Mouse (Mus musculus) neutrophil, adult 5-6 weeks (primary cell): ENCODE data around the gene Cmya5. TPM values are rescaled to one million over a fixed set of nuclear protein-coding genes. Genes with fewer than 3 reads are reported as not detected.

ENCODE experiments used
- ATAC-seq: fragments of 151-379, 151-347 bp; 2 replicates; pipeline ENCODE4 v1.8.0; 2017; ENCODE audit warnings: mild to moderate bottlenecking, moderate TSS enrichment; ENCODE audit not compliant: insufficient number of reproducible peaks, poor library complexity, low FRiP score, severe bottlenecking; ENCODE audit errors: extremely low read depth
- total RNA-seq: library from RNA; stranded (forward); fragments of 200-1000 nt; gene quantifications from 2 replicates; pipeline ENCODE4 v1.2.3, GENCODE M21; 2017

Gene Cmya5
- total RNA-seq, 1 experiment from 2014 or later: 0.70 TPM

GRCm38 (mm10) chr13:93128961-93129360 lies 15.6 kb downstream of the Cmya5 start:
- no peak for ATAC-seq

DNA sequence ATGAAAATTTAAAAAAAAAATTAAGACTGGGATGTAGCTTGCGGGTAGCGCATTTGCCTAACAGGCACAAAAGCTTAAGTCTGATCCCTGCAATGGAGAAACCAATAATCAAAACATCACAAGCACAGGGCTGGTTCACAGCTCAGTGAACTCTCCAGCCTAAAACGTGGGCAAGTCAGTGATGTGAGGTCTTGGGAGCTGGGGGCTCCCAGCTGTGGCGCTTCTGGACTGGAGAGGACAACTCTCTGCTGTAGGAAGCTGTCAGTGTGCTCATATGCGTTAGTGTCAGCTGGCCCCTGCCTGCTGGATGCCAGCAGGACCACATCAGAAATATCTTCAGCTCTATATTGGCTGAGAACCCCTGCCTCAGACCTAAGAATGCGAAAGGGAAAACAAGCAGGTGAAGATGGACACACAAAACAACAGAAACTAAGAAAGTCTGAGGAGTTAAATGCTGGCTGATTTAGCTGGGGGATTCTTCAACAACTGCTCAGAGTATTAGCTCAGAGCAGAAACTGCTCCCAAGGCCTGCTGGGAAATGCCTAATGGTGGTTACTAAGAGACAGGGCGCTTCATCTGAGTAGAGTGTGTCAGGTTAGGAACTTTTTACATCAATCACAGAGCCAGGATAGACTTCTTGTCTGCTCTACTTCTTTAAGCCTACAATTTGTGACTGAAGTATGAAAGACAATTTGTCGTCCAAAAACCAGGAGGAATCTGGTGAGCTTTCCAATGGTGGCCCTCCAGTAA lies 16.2 kb downstream of the Cmya5 start:
- ATAC-seq: no peak

DNA sequence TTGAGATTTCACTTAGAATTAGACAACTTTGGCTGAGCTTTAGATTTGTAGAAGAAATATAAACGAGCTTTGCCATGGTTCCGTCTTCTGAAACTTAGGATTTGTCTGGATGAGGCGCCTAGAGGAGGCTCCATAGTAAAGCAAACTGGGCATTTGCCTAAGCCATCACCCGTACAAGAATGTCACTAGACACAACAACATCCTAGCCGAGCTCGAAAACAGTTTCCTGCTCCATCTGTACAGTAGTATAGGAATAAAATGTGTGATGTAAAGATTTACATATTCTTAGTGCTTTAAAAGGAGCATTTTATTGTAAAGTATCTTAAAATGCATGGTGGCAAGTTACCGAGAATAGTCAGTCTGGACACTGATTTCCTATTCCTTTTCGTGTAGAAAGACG lies 22.2 kb downstream of the Cmya5 start:
- no peak for ATAC-seq

DNA sequence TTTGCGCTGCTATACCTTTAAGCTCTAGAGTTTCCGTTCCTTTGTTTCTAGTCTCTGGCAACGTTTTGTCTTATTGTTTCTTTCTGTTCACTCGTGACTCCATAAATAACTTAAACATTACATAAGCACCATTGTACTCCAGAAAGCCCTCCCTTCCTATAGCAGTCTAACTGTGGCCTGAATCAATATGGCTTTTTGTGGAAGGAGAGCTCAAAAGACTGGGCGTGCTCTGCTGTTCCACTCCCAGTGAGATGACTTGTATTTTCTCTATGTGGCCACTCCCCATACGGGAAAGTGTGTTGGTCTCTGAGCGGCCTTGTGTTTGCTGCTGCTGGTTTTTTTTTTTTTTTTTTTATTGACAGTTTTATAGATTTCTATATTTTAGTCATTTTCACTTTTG lies 27.3 kb downstream of the Cmya5 start:
- ATAC-seq: no peak

GRCm38 (mm10) chr13:93102340-93103090 lies 42.0 kb downstream of the Cmya5 start:
- no peak for ATAC-seq

DNA sequence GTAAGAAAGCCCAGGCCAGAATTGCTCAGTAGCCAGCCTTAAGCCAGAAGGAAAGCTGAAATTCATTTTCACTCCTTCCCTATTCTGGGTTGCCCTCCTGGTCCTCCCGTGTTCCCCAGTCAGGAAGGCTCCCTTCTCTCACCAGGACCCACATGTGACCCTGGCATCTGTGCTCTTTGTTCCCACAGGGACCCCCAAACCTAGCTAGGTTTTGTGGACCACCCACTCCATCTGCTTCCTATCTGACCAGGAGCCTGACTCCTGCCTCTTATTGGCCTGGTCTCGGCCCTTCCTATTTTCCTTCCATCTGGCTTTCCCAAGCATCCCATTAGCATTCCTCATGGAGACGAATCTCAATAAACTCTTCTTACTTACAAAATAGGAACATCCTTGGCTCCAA lies 45.9 kb downstream of the Cmya5 start:
- ATAC-seq: no peak

DNA sequence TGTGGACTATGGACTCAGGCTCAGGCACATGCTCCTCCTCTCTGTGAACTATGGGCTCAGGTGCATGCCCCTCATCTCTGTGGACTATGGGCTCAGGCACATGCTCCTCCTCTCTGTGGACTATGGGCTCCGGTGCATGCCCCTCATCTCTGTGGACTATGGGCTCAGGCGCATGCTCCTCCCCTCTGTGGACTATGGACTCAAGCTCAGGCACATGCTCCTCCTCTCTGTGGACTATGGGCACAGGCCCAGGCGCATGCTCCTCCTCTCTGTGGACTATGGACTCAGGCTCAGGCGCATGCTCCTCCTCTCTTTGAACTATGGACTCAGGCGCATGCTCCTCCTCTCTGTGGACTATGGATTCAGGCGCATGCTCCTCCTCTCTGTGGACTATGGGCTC lies 47.9 kb downstream of the Cmya5 start:
- no peak for ATAC-seq

DNA sequence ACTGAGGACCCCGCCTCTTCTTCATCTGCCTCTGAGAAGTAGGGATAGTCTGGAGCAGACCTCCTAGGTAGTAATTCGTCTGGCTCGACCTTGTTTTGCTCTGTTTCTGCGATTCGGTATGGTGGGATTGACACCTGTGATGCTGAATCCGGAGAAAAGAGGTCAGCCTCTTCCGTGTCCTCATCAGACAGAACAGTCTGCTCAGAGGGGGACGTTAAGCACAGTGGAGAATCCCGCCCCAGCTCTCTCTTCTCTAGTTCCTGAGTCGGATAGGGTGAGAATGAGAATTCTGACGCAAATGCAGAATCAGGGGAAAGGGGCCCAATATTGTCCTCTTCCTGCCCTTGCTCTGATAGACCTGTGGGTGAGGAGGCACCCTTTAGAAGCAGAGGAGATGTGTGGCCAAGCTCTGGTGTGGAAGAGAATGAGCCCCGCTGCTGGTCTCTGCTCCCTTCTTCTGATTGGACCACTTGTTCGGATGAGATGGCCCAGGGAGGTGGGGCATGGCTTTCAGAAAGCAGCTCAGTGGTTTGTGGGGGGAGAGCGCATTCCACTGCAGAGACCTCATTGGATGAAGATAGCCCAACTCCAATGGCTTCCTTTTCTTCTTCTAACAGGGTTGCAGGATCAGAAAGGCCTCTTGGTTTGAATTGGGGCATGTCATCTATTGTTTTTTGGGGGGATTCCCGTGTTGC lies 49.3 kb downstream of the Cmya5 start:
- ATAC-seq: no peak

DNA sequence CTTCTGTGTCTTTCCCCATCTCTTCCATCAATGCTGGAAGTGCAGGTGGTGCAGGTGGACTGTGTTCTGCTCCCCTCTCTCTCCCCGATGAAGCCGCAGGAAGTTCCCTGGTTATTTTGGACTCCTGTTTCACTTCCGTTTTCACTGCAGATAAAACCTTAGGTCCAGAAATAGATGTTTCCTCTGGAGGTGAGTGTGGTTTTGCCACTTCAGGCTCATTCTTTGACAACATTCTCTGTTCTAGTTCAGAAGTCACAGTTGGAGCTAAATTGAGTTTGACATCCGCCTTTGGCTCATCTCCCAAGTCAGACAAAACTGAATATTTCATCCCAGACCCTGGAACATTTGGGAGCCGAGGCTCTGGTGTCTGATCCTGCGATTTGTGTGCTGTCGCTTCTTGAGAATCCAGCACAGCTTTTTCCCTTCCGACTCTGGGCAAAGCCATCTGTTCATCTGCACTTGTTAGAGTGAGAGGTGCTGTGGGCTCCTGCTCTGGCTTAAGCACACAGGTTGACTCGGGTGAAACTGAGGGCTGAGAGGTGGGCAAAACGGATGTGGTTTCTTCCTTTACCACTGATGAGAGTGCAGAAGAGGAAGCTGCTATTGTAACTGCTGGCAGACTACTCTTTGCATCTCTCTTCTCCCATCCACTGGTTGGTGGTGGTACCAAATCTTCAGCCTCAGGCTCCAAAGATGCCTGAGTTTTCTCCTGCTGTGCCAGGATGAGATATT lies 50.2 kb downstream of the Cmya5 start:
- peak; percentile 82 for ATAC-seq

- ATAC-seq: no peak
These were observed 50.8 kb downstream of the Cmya5 start for GRCm38 (mm10) chr13:93093697-93094096.

- ATAC-seq: no peak
These were observed 51.6 kb downstream of the Cmya5 start for GRCm38 (mm10) chr13:93092916-93093429.

GRCm38 (mm10) chr13:93091866-93092455 lies 52.6 kb downstream of the Cmya5 start:
- ATAC-seq: no peak

- ATAC-seq: no peak
These were observed 53.3 kb downstream of the Cmya5 start for GRCm38 (mm10) chr13:93091176-93091575.

- no peak for ATAC-seq
These were observed 55.0 kb downstream of the Cmya5 start for GRCm38 (mm10) chr13:93089481-93089880.

DNA sequence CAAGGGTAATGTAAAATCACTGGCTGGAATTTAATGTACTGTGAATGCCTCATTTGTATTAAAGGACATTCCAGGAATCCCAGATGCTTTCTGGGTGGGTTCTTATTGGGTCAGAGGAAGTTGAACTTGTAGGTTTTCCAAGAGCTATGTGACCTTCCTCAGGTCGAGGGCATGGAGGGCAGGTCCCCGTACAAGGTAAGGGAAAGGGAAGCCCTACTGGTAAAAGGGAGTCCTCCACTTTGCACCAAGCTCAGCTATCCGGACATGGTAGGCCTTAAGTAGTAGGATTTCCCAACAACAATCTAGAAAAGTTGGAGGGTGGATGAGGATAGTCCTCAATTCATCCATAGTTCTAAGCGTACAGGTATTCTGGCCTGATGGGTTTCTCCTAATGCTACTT lies 58.8 kb downstream of the Cmya5 start:
- no peak for ATAC-seq

DNA sequence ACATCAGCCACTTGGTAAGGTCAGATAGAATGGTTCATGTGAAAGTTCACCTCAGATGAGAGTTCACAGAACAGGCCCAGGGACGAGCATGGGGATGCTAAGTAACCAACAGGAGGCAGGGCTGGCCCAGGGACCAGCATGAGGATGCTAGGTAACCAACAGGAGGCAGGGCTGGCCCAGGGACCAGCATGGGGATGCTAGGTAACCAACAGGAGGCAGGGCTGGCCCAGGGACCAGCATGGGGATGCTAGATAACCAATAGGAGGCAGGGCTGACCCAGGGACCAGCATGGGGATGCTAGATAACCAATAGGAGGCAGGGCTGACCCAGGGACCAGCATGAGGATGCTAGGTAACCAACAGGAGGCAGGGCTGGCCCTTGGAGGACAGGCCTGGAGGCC lies 62.2 kb downstream of the Cmya5 start:
- peak; percentile 58 for ATAC-seq

GRCm38 (mm10) chr13:93080859-93081258 lies 63.7 kb downstream of the Cmya5 start:
- ATAC-seq: no peak

DNA sequence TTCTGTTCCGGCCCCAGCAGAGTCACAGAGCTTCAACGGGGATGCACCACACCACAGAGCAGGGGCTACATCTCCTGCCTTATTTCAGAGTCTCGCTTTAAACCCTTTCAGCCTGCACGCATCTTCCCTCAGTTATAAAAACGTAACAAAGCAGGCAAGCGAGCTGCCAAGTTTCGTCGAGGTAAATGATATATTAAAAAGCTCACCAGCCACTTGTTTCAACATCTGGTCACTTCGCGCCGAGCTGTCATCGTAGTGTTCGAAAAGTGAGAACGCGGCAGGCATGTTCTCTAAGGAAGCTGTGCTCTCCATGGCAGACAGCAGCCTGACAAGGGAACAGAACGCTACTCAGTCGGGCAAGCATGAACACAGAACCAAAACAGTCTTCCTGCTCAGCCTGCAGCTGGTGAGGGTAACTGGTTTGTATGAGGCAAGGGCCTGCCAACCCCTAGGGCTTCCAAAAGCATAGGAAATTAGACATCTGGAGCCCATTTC lies 70.3 kb downstream of the Cmya5 start:
- ATAC-seq: no peak

DNA sequence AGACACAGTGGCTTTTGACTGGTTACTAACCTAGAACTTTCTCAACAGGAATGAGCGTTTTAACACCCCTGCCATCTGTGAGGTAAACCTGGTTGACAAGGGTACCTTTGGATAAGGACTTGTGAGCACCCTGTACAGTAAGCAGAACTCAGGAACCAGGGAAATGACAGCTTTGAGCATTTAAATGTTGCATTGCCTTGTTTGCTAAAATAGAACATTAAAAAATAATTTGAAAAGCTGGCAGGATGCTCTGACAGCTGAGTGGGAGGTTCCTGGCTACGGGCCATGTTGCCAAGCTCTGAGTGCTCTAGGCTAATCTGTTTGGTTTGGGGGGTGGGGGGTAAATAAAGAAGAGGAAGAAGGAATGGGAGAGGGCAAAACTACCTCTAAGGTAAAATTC lies 70.9 kb downstream of the Cmya5 start:
- no peak for ATAC-seq
